Mouse (Mus musculus) limb, embryonic 14.5 days (tissue): Measurements from ENCODE around the gene C1qtnf5. TPM values are rescaled to one million over a fixed set of nuclear protein-coding genes. Genes with fewer than 3 reads are reported as not detected.

Source experiments
- ATAC-seq: fragments of 200-750 bp; cut with Nextera tagmentation; 2 replicates; pipeline ENCODE4 v1.8.0; 2017; ENCODE audit warnings: low read depth, moderate number of reproducible peaks, moderate TSS enrichment; ENCODE audit not compliant: low FRiP score
- DNase-seq: peaks from one replicate; pipeline ENCODE4 v3.0.0-alpha.2; 2015; ENCODE audit warnings: low spot score
- H3K27ac ChIP-seq: fragments of 300-500 bp; sonication (generic); replicated peaks from 2 replicates; pipeline ENCODE4 v1.5.1; 2014; ENCODE audit warnings: low read depth, mild to moderate bottlenecking, low read length, moderate library complexity, mixed read lengths
- H3K27me3 ChIP-seq: fragments of 300-500 bp; sonication (generic); 2 replicates; pipeline ENCODE4 v1.6.1; 2014; ENCODE audit warnings: low read length, mixed read lengths; ENCODE audit not compliant: control insufficient read depth, insufficient read depth
- H3K36me3 ChIP-seq: fragments of 300-500 bp; sonication (generic); 2 replicates; pipeline ENCODE4 v1.6.1; 2014; ENCODE audit warnings: mild to moderate bottlenecking, low read length, moderate library complexity, mixed read lengths; ENCODE audit not compliant: control insufficient read depth, insufficient read depth
- H3K4me1 ChIP-seq: fragments of 300-500 bp; sonication (generic); 2 replicates; pipeline ENCODE4 v1.6.1; 2014; ENCODE audit warnings: antibody characterized with exemption, low read length, mixed read lengths; ENCODE audit not compliant: control insufficient read depth, insufficient read depth
- H3K4me2 ChIP-seq: fragments of 300-500 bp; sonication (generic); replicated peaks from 2 replicates; pipeline ENCODE4 v1.6.1; 2014; ENCODE audit warnings: low read depth, mild to moderate bottlenecking, low read length, moderate library complexity; ENCODE audit not compliant: severe bottlenecking
- H3K4me3 ChIP-seq: fragments of 300-500 bp; sonication (generic); replicated peaks from 2 replicates; pipeline ENCODE4 v1.5.1; 2014; ENCODE audit warnings: low read length
- H3K9ac ChIP-seq: fragments of 300-500 bp; sonication (generic); 2 replicates; pipeline ENCODE4 v1.6.1; 2014; ENCODE audit warnings: mild to moderate bottlenecking, low read depth, low read length, moderate library complexity; ENCODE audit not compliant: severe bottlenecking
- H3K9me3 ChIP-seq: fragments of 300-500 bp; sonication (generic); 2 replicates; pipeline ENCODE4 v1.6.1; 2016; ENCODE audit warnings: low read length; ENCODE audit not compliant: control insufficient read depth
- POLR2A ChIP-seq: fragments of 200-500 bp; IDR thresholded peaks from 2 replicates; pipeline ENCODE4 v1.8.0; 2012; ENCODE audit warnings: inconsistent platforms, mild to moderate bottlenecking, moderate library complexity, borderline replicate concordance; ENCODE audit not compliant: insufficient read depth, insufficient read length; ENCODE audit errors: extremely low read depth
- WGBS: fragments of 180-500 bp; shearing (Covaris S2); extraction: QIAGEN DNeasy Blood & Tissue Kit; methylation state at CpG from one replicate; pipeline ENCODE4 v1.1.7; 2014; 5-methylcytosine and 5-hydroxymethylcytosine counted together
- polyA plus RNA-seq, 2 experiments: library from polyadenylated mRNA; depleted of rRNA in 1 of 2; stranded (reverse) in 1 of 2; unstranded in 1 of 2; fragments of >200 nt; fragmentation: Nextera tagmentation in 1 of 2; extraction: Ambion mirVana in 1 of 2; gene quantifications; 2 replicates each; pipeline versions ENCODE4 v1.2.1 to v1.2.3; 2012 to 2014

The C1qtnf5 gene
- polyA plus RNA-seq, 2 experiments = 7.5 to 10.0 TPM

GRCm38 (mm10) chr9:44137846-44138245 lies 30.8 kb downstream of the C1qtnf5 start:
- Histone ChIP-seq H3K9me3 (no peaks in the 10 kb centered on the region), H3K4me2 (no peak overlapping the region), H3K4me1 (peaks cover 21% of the 10 kb centered on the region), H3K27ac (no peak overlapping the region), H3K36me3 (peaks cover 57% of the 10 kb centered on the region), H3K27me3 (peaks cover 4% of the 10 kb centered on the region; the same call in 1 of the 2 replicates), H3K4me3 (no peak overlapping the region), H3K9ac (no peak overlapping the region)
- TF ChIP-seq POLR2A = no peak
- DNase-seq = no peak
- ATAC-seq = no peak
- 63% methylated on average over 4 of the region's 4 CpGs for WGBS

- no peak for TF ChIP-seq POLR2A
- no peak overlapping the region for H3K27ac ChIP-seq
- H3K4me1 ChIP-seq = no peaks in the 10 kb centered on the region
- no peak overlapping the region for H3K4me3 ChIP-seq
- H3K4me2 ChIP-seq = no peak overlapping the region
- WGBS = 70% methylated on average over 5 of the region's 5 CpGs
- H3K9ac ChIP-seq = no peak overlapping the region
- DNase-seq (no peak), ATAC-seq (no peak)
- H3K36me3 ChIP-seq = peaks cover 75% of the 10 kb centered on the region
- no peaks in the 10 kb centered on the region for H3K27me3 ChIP-seq
- H3K9me3 ChIP-seq = no peaks in the 10 kb centered on the region
These were observed 34.9 kb downstream of the C1qtnf5 start for GRCm38 (mm10) chr9:44141951-44142350.

- Histone ChIP-seq H3K27ac (no peak overlapping the region), H3K27me3 (no peaks in the 10 kb centered on the region), H3K4me1 (no peaks in the 10 kb centered on the region), H3K9me3 (no peaks in the 10 kb centered on the region), H3K36me3 (peaks cover 70% of the 10 kb centered on the region), H3K4me2 (no peak overlapping the region), H3K4me3 (no peak overlapping the region), H3K9ac (no peak overlapping the region)
- DNase-seq = no peak
- ATAC-seq = no peak
- WGBS = 87% methylated on average over 5 of the region's 5 CpGs
- TF ChIP-seq POLR2A = no peak
These were observed 36.4 kb downstream of the C1qtnf5 start for GRCm38 (mm10) chr9:44143421-44143820.

GRCm38 (mm10) chr9:44144023-44144717 lies 37.1 kb downstream of the C1qtnf5 start:
- ATAC-seq (no peak), DNase-seq (no peak)
- peaks cover 63% of the 10 kb centered on the region for H3K36me3 ChIP-seq

GRCm38 (mm10) chr9:44144718-44145060 lies 37.6 kb downstream of the C1qtnf5 start:
- no peak overlapping the region for H3K4me3 ChIP-seq
- H3K9ac ChIP-seq = no peak overlapping the region
- no peak overlapping the region for H3K4me2 ChIP-seq
- H3K9me3 ChIP-seq = no peaks in the 10 kb centered on the region
- H3K27ac ChIP-seq = no peak overlapping the region
- ATAC-seq = no peak
- no peak for DNase-seq
- TF ChIP-seq POLR2A = no peak
- H3K4me1 ChIP-seq = no peaks in the 10 kb centered on the region
- H3K27me3 ChIP-seq = no peaks in the 10 kb centered on the region
- H3K36me3 ChIP-seq = peaks cover 60% of the 10 kb centered on the region

More at GRCm38 (mm10) chr9:44144023-44144717, 37.1 kb downstream of the C1qtnf5 start:
- H3K4me1 ChIP-seq = no peaks in the 10 kb centered on the region
- TF ChIP-seq POLR2A = no peak
- 50% methylated on average over 6 of the region's 8 CpGs for whole genome bisulfite sequencing
- no peaks in the 10 kb centered on the region for H3K27me3 ChIP-seq
- no peaks in the 10 kb centered on the region for H3K9me3 ChIP-seq
- H3K4me2 ChIP-seq = no peak overlapping the region
- no peak overlapping the region for H3K4me3 ChIP-seq
- H3K9ac ChIP-seq = no peak overlapping the region
- no peak overlapping the region for H3K27ac ChIP-seq

GRCm38 (mm10) chr9:44147290-44147689 lies 40.2 kb downstream of the C1qtnf5 start:
- TF ChIP-seq POLR2A = no peak
- ATAC-seq = no peak
- DNase-seq = no peak
- Histone ChIP-seq H3K27me3 (no peaks in the 10 kb centered on the region), H3K27ac (no peak overlapping the region), H3K36me3 (peaks cover 58% of the 10 kb centered on the region), H3K4me1 (no peaks in the 10 kb centered on the region), H3K4me3 (no peak overlapping the region), H3K9ac (no peak overlapping the region), H3K4me2 (no peak overlapping the region), H3K9me3 (no peaks in the 10 kb centered on the region)
- 68% methylated on average over 3 of the region's 3 CpGs for WGBS

Other genes with a start within 250 kb of the C1qtnf5 start
- 49.8 and 50.4 TPM in 2 replicates for gene Thy1, start 63.9 kb upstream of the C1qtnf5 start, polyA plus RNA-seq (2012; rRNA removed)
- gene Thy1, start 63.9 kb upstream of the C1qtnf5 start, polyA plus RNA-seq (2014; fragmentation: Nextera tagmentation; extraction: Ambion mirVana) = 12.6 and 17.2 TPM in 2 replicates
- gene Usp2, start 40.2 kb upstream of the C1qtnf5 start, polyA plus RNA-seq (2012; rRNA removed) = 4.9 and 6.6 TPM in 2 replicates
- gene Usp2, start 40.2 kb upstream of the C1qtnf5 start, polyA plus RNA-seq (2014; fragmentation: Nextera tagmentation; extraction: Ambion mirVana) = 22.5 and 24.4 TPM in 2 replicates
- gene Mfrp, start 5.5 kb upstream of the C1qtnf5 start, polyA plus RNA-seq (2012; rRNA removed) = 0.08 and 0.29 TPM in 2 replicates
- gene Mfrp, start 5.5 kb upstream of the C1qtnf5 start, polyA plus RNA-seq (2014; fragmentation: Nextera tagmentation; extraction: Ambion mirVana) = 0.18 and 0.37 TPM in 2 replicates
- gene Gm49380, start 6.3 kb downstream of the C1qtnf5 start, polyA plus RNA-seq (2012; rRNA removed) = 0.41 and 0.49 TPM in 2 replicates
- gene Gm49380, start 6.3 kb downstream of the C1qtnf5 start, polyA plus RNA-seq (2014; fragmentation: Nextera tagmentation; extraction: Ambion mirVana) = 0.23 and 0.65 TPM in 2 replicates
- 56.1 and 80.2 TPM in 2 replicates for gene Rnf26, start 6.3 kb downstream of the C1qtnf5 start, polyA plus RNA-seq (2012; rRNA removed)
- 74.0 and 81.0 TPM in 2 replicates for gene Rnf26, start 6.3 kb downstream of the C1qtnf5 start, polyA plus RNA-seq (2014; fragmentation: Nextera tagmentation; extraction: Ambion mirVana)
- 82.8 and 101 TPM in 2 replicates for gene Mcam, start 27.2 kb downstream of the C1qtnf5 start, polyA plus RNA-seq (2012; rRNA removed)
- 44.2 and 46.3 TPM in 2 replicates for gene Mcam, start 27.2 kb downstream of the C1qtnf5 start, polyA plus RNA-seq (2014; fragmentation: Nextera tagmentation; extraction: Ambion mirVana)
- gene Cbl, start 126.8 kb downstream of the C1qtnf5 start, polyA plus RNA-seq (2012; rRNA removed) = 18.3 and 21.0 TPM in 2 replicates
- 15.6 and 16.8 TPM in 2 replicates for gene Cbl, start 126.8 kb downstream of the C1qtnf5 start, polyA plus RNA-seq (2014; fragmentation: Nextera tagmentation; extraction: Ambion mirVana)
- gene Ccdc153, start 133.4 kb downstream of the C1qtnf5 start, polyA plus RNA-seq (2012; rRNA removed) = not detected in 2 replicates
- not detected in 2 replicates for gene Ccdc153, start 133.4 kb downstream of the C1qtnf5 start, polyA plus RNA-seq (2014; fragmentation: Nextera tagmentation; extraction: Ambion mirVana)
- gene Pdzd3, start 144.2 kb downstream of the C1qtnf5 start, polyA plus RNA-seq (2012; rRNA removed) = 0.13 and 0.15 TPM in 2 replicates
- gene Pdzd3, start 144.2 kb downstream of the C1qtnf5 start, polyA plus RNA-seq (2014; fragmentation: Nextera tagmentation; extraction: Ambion mirVana) = not detected in 2 replicates
- gene Nlrx1, start 161.4 kb downstream of the C1qtnf5 start, polyA plus RNA-seq (2012; rRNA removed) = 8.6 and 10.5 TPM in 2 replicates
- gene Nlrx1, start 161.4 kb downstream of the C1qtnf5 start, polyA plus RNA-seq (2014; fragmentation: Nextera tagmentation; extraction: Ambion mirVana) = 12.6 and 13.5 TPM in 2 replicates
- gene Abcg4, start 181.4 kb downstream of the C1qtnf5 start, polyA plus RNA-seq (2012; rRNA removed) = 20.8 and 35.7 TPM in 2 replicates
- 4.8 and 5.0 TPM in 2 replicates for gene Abcg4, start 181.4 kb downstream of the C1qtnf5 start, polyA plus RNA-seq (2014; fragmentation: Nextera tagmentation; extraction: Ambion mirVana)
- 39.4 and 46.7 TPM in 2 replicates for gene Hinfp, start 198.4 kb downstream of the C1qtnf5 start, polyA plus RNA-seq (2012; rRNA removed)
- gene Hinfp, start 198.4 kb downstream of the C1qtnf5 start, polyA plus RNA-seq (2014; fragmentation: Nextera tagmentation; extraction: Ambion mirVana) = 18.0 and 22.0 TPM in 2 replicates
- gene C2cd2l, start 213.0 kb downstream of the C1qtnf5 start, polyA plus RNA-seq (2012; rRNA removed) = 19.6 and 23.1 TPM in 2 replicates
- gene C2cd2l, start 213.0 kb downstream of the C1qtnf5 start, polyA plus RNA-seq (2014; fragmentation: Nextera tagmentation; extraction: Ambion mirVana) = 7.5 and 8.0 TPM in 2 replicates
- gene Dpagt1, start 218.8 kb downstream of the C1qtnf5 start, polyA plus RNA-seq (2012; rRNA removed) = 47.9 and 71.0 TPM in 2 replicates
- 39.4 and 39.5 TPM in 2 replicates for gene Dpagt1, start 218.8 kb downstream of the C1qtnf5 start, polyA plus RNA-seq (2014; fragmentation: Nextera tagmentation; extraction: Ambion mirVana)
- 311 and 451 TPM in 2 replicates for gene H2afx, start 227.4 kb downstream of the C1qtnf5 start, polyA plus RNA-seq (2012; rRNA removed)
- gene H2afx, start 227.4 kb downstream of the C1qtnf5 start, polyA plus RNA-seq (2014; fragmentation: Nextera tagmentation; extraction: Ambion mirVana) = 256 and 275 TPM in 2 replicates
- gene Hmbs, start 237.0 kb downstream of the C1qtnf5 start, polyA plus RNA-seq (2012; rRNA removed) = 60.1 and 61.3 TPM in 2 replicates
- 97.1 and 102 TPM in 2 replicates for gene Hmbs, start 237.0 kb downstream of the C1qtnf5 start, polyA plus RNA-seq (2014; fragmentation: Nextera tagmentation; extraction: Ambion mirVana)